Mouse (Mus musculus) forebrain, embryonic 14.5 days (tissue): ENCODE results near the gene Zc3h18. TPM values are rescaled to one million over a fixed set of nuclear protein-coding genes. Genes with fewer than 3 reads are reported as not detected.

Experiments used
- ATAC-seq: fragments of 200-750 bp; cut with Nextera tagmentation; 2 replicates; pipeline ENCODE4 v1.8.0; 2017; ENCODE audit warnings: mild to moderate bottlenecking, moderate library complexity
- DNase-seq: peaks from one replicate; pipeline ENCODE4 v3.0.0-alpha.2; 2015; ENCODE audit warnings: low spot score
- H3K27ac ChIP-seq: fragments of 300-500 bp; sonication (generic); 2 replicates; pipeline ENCODE4 v1.5.1; 2014; ENCODE audit warnings: low read depth, mild to moderate bottlenecking, control low read depth, low read length, moderate library complexity
- H3K27me3 ChIP-seq: fragments of 300-500 bp; sonication (generic); replicated peaks from 2 replicates; pipeline ENCODE4 v1.6.1; 2014; ENCODE audit warnings: low read length, control low read depth, mixed read lengths; ENCODE audit not compliant: control insufficient read depth, insufficient read depth
- H3K36me3 ChIP-seq: fragments of 300-500 bp; sonication (generic); 2 replicates; pipeline ENCODE4 v1.6.1; 2014; ENCODE audit warnings: low read length, control low read depth; ENCODE audit not compliant: control insufficient read depth, insufficient read depth
- H3K4me1 ChIP-seq: fragments of 300-500 bp; sonication (generic); 2 replicates; pipeline ENCODE4 v1.6.1; 2014; ENCODE audit warnings: antibody characterized with exemption, low read length, control low read depth; ENCODE audit not compliant: control insufficient read depth, insufficient read depth
- H3K4me2 ChIP-seq: fragments of 300-500 bp; sonication (generic); 2 replicates; pipeline ENCODE4 v1.6.1; 2014; ENCODE audit warnings: mild to moderate bottlenecking, control low read depth, low read length
- H3K4me3 ChIP-seq: fragments of 300-500 bp; sonication (generic); 2 replicates; pipeline ENCODE4 v1.5.1; 2014; ENCODE audit warnings: low read depth, low read length, control low read depth
- H3K9ac ChIP-seq: fragments of 300-500 bp; sonication (generic); 2 replicates; pipeline ENCODE4 v1.6.1; 2014; ENCODE audit warnings: mild to moderate bottlenecking, low read length, control low read depth, moderate library complexity
- H3K9me3 ChIP-seq: fragments of 300-500 bp; sonication (generic); replicated peaks from 2 replicates; pipeline ENCODE4 v1.6.1; 2016; ENCODE audit warnings: low read length, control low read depth, mixed read lengths; ENCODE audit not compliant: control insufficient read depth
- WGBS: fragments of 180-500 bp; shearing (Covaris S2); extraction: QIAGEN DNeasy Blood & Tissue Kit; methylation state at CpG from one replicate; pipeline ENCODE4 v1.1.7; 2014; 5-methylcytosine and 5-hydroxymethylcytosine counted together
- polyA plus RNA-seq: library from polyadenylated mRNA; unstranded; fragments of >200 nt; fragmentation: Nextera tagmentation; extraction: Ambion mirVana; gene quantifications from 2 replicates; pipeline ENCODE4 v1.2.1, GENCODE M21; 2014

Gene Zc3h18
- polyA plus RNA-seq: 24.8 and 26.9 TPM in 2 replicates

GRCm38 (mm10) chr8:122376365-122377231 is at the start of gene Zc3h18:
Gene Zc3h18 (plus strand): TSS chr8:122376609.
- Histone ChIP-seq H3K9ac (peak within 1 kb of the TSS; percentile 91), H3K4me2 (peak within 1 kb of the TSS; percentile 85), H3K27me3 (no peaks in the 10 kb centered on the region), H3K4me1 (peaks cover 11% of the 10 kb centered on the region), H3K36me3 (peaks cover 21% of the 10 kb centered on the region), H3K4me3 (peak within 1 kb of the TSS; percentile 79), H3K9me3 (no peaks in the 10 kb centered on the region), H3K27ac (peak within 1 kb of the TSS; percentile 89)
- under 1% methylated on average over 95 of the region's 107 CpGs for WGBS
- peak; percentile 95 for ATAC-seq
- DNase-seq: peak; percentile 99

- no peaks in the 10 kb centered on the region for H3K36me3 ChIP-seq
- WGBS: 76% methylated on average over 8 of the region's 8 CpGs
- no peaks in the 10 kb centered on the region for H3K9me3 ChIP-seq
- ATAC-seq (no peak), DNase-seq (no peak)
- H3K27me3 ChIP-seq: no peaks in the 10 kb centered on the region
- H3K4me3 ChIP-seq: no peak overlapping the region
- H3K27ac ChIP-seq: no peak overlapping the region
- no peak overlapping the region for H3K4me2 ChIP-seq
- peaks cover 4% of the 10 kb centered on the region; the same call in 1 of the 2 replicates for H3K4me1 ChIP-seq
- no peak overlapping the region for H3K9ac ChIP-seq
Observed at GRCm38 (mm10) chr8:122329072-122329471, 47.3 kb upstream of the Zc3h18 start.

- H3K27me3 ChIP-seq: peaks cover 6% of the 10 kb centered on the region
- no peak overlapping the region for H3K9ac ChIP-seq
- peak; percentile 31 for DNase-seq
- no peak overlapping the region for H3K4me3 ChIP-seq
- no peak overlapping the region for H3K4me2 ChIP-seq
- 70% methylated on average over 22 of the region's 22 CpGs for WGBS
- no peaks in the 10 kb centered on the region for H3K9me3 ChIP-seq
- ATAC-seq: 0 out of 2 replicates have a peak, but pooled peaks have one; percentile 8
- no peaks in the 10 kb centered on the region for H3K4me1 ChIP-seq
- no peak overlapping the region for H3K27ac ChIP-seq
- no peaks in the 10 kb centered on the region for H3K36me3 ChIP-seq
Observed at GRCm38 (mm10) chr8:122329553-122330239, 46.7 kb upstream of the Zc3h18 start.

- Histone ChIP-seq H3K27ac (no peak overlapping the region), H3K4me1 (no peaks in the 10 kb centered on the region), H3K4me2 (no peak overlapping the region), H3K4me3 (no peak overlapping the region), H3K27me3 (peaks cover 15% of the 10 kb centered on the region), H3K9me3 (no peaks in the 10 kb centered on the region), H3K9ac (no peak overlapping the region), H3K36me3 (no peaks in the 10 kb centered on the region)
- ATAC-seq: no peak
- no peak for DNase-seq
- 79% methylated on average over 12 of the region's 12 CpGs for WGBS
Observed at GRCm38 (mm10) chr8:122330446-122331133, 45.8 kb upstream of the Zc3h18 start.

GRCm38 (mm10) chr8:122331134-122331523 is 45.3 kb upstream of the Zc3h18 start:
- Histone ChIP-seq H3K4me3 (no peak overlapping the region), H3K27me3 (peaks cover 20% of the 10 kb centered on the region), H3K4me2 (no peak overlapping the region), H3K4me1 (no peaks in the 10 kb centered on the region), H3K9ac (no peak overlapping the region), H3K36me3 (no peaks in the 10 kb centered on the region), H3K27ac (no peak overlapping the region), H3K9me3 (no peaks in the 10 kb centered on the region)
- WGBS: 69% methylated on average over 3 of the region's 3 CpGs
- ATAC-seq (no peak), DNase-seq (no peak)

GRCm38 (mm10) chr8:122332753-122333506 is 43.5 kb upstream of the Zc3h18 start:
- H3K27me3 ChIP-seq: peaks cover 38% of the 10 kb centered on the region

GRCm38 (mm10) chr8:122333531-122333930 is 42.9 kb upstream of the Zc3h18 start:
- H3K4me3 ChIP-seq: no peak overlapping the region
- H3K9me3 ChIP-seq: no peaks in the 10 kb centered on the region
- DNase-seq (no peak), ATAC-seq (no peak)
- H3K36me3 ChIP-seq: no peaks in the 10 kb centered on the region
- WGBS: 80% methylated on average over 7 of the region's 7 CpGs
- no peak overlapping the region for H3K4me2 ChIP-seq
- H3K4me1 ChIP-seq: no peaks in the 10 kb centered on the region
- H3K27me3 ChIP-seq: peaks cover 44% of the 10 kb centered on the region
- H3K9ac ChIP-seq: no peak overlapping the region
- H3K27ac ChIP-seq: no peak overlapping the region

More at GRCm38 (mm10) chr8:122332753-122333506, 43.5 kb upstream of the Zc3h18 start:
- H3K27ac ChIP-seq: no peak overlapping the region
- H3K4me1 ChIP-seq: no peaks in the 10 kb centered on the region
- no peak overlapping the region for H3K9ac ChIP-seq
- H3K4me3 ChIP-seq: no peak overlapping the region
- peak; percentile 22; the same call in 1 of the 2 replicates for ATAC-seq
- 68% methylated on average over 6 of the region's 6 CpGs for WGBS
- peak; percentile 79 for DNase-seq
- no peaks in the 10 kb centered on the region for H3K36me3 ChIP-seq
- no peaks in the 10 kb centered on the region for H3K9me3 ChIP-seq
- H3K4me2 ChIP-seq: no peak overlapping the region

- no peaks in the 10 kb centered on the region for H3K36me3 ChIP-seq
- H3K27me3 ChIP-seq: peaks cover 50% of the 10 kb centered on the region
- no peaks in the 10 kb centered on the region for H3K4me1 ChIP-seq
- peak overlapping the region; percentile 96 for H3K4me2 ChIP-seq
- peak overlapping the region; percentile 51; the same call in 1 of the 2 replicates for H3K4me3 ChIP-seq
- ATAC-seq (no peak), DNase-seq (no peak)
- 81% methylated on average over 13 of the region's 13 CpGs for whole genome bisulfite sequencing
- no peak overlapping the region for H3K9ac ChIP-seq
- H3K27ac ChIP-seq: no peak overlapping the region
- no peaks in the 10 kb centered on the region for H3K9me3 ChIP-seq
Observed at GRCm38 (mm10) chr8:122334791-122335490, 41.5 kb upstream of the Zc3h18 start.
